Mouse (Mus musculus) stomach, postnatal 0 days (tissue): ENCODE measurements around the gene Chchd6.

Source experiments
- CTCF ChIP-seq: IDR thresholded peaks from 2 replicates; pipeline ENCODE4 v1.5.1; 2016; ENCODE audit warnings: antibody characterized with exemption, low read depth, mild to moderate bottlenecking, moderate library complexity
- EP300 ChIP-seq: optimal IDR thresholded peaks from 2 replicates; pipeline ENCODE3; 2016; ENCODE audit warnings: antibody characterized with exemption

DNA sequence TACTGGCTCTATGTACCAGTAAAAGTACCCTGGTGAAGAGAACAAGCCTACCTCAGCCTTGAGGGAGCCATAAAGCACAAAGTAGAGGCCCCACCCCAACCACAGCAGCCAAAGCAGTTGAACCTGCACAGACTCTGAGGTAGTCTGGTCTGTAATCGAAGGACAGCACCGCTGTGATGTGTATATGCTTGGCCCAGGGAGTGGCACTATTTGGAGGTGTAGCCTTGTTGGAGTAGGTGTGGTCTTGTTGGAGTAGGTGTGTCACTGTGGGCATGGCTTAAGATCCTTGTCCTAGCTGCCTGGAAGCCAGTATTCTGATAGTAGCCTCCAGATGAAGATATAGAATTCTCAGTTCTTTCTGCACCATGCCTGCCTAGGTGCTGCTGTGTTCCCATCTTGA, 203.2 kb downstream of the Chchd6 start:
- no peak for TF ChIP-seq CTCF
- TF ChIP-seq EP300 = no peak
